Mouse (Mus musculus) CH12.LX (cell line): ENCODE results near the gene Gm49416. TPM values are rescaled to one million over a fixed set of nuclear protein-coding genes. Genes with fewer than 3 reads are reported as not detected.

Experiments used
- DNase-seq: peaks from one replicate; pipeline ENCODE4 v3.0.0-alpha.2; 2013; ENCODE audit errors: extremely low read depth
- H3K27ac ChIP-seq: 2 replicates; pipeline ENCODE4 v1.5.1; 2012; ENCODE audit warnings: low read depth, mild to moderate bottlenecking, control low read depth, moderate library complexity; ENCODE audit not compliant: insufficient read depth
- H3K27me3 ChIP-seq: replicated peaks from 2 replicates; pipeline ENCODE3; 2012; ENCODE audit warnings: inconsistent platforms
- H3K36me3 ChIP-seq, 2 experiments: replicated peaks in 1 of 2; 2 replicates each; pipeline versions ENCODE3 to v1.6.1; 2012; ENCODE audit warnings: inconsistent platforms in 1 of 2, low read length in 1 of 2, mild to moderate bottlenecking in 1 of 2, mixed read lengths in 1 of 2, moderate library complexity in 1 of 2; ENCODE audit not compliant: control insufficient read depth in 1 of 2, insufficient read depth in 1 of 2
- H3K4me1 ChIP-seq, 2 experiments: 2 replicates each; pipeline ENCODE4 v1.6.1; 2012; ENCODE audit warnings: inconsistent platforms in 1 of 2, moderate library complexity in 1 of 2; ENCODE audit not compliant: insufficient read depth in 2 of 2, control insufficient read depth in 1 of 2
- H3K4me2 ChIP-seq: 2 replicates; pipeline ENCODE4 v1.6.1; 2012; ENCODE audit warnings: low read depth, mild to moderate bottlenecking, control low read depth; ENCODE audit not compliant: poor library complexity, insufficient read depth, severe bottlenecking
- H3K4me3 ChIP-seq, 3 experiments: fragments of 150-350 bp in 1 of 3; sonication (generic) in 1 of 3; replicated peaks in 1 of 3; 2 replicates each; pipeline versions ENCODE3 to v1.5.1; 2011 to 2012; ENCODE audit warnings: low read depth in 2 of 3, low read length in 2 of 3, mild to moderate bottlenecking in 2 of 3, moderate library complexity in 2 of 3, control low read depth in 1 of 3, improper control_type of control experiment in 1 of 3, inconsistent platforms in 1 of 3, mixed read lengths in 1 of 3; ENCODE audit not compliant: poor library complexity in 1 of 3
- H3K79me2 ChIP-seq: replicated peaks from 2 replicates; pipeline ENCODE4 v1.6.1; 2012; ENCODE audit warnings: mild to moderate bottlenecking, moderate library complexity; ENCODE audit not compliant: control insufficient read depth, poor library complexity, insufficient read depth, severe bottlenecking; ENCODE audit errors: extremely low read depth
- H3K9ac ChIP-seq: 2 replicates; pipeline ENCODE4 v1.6.1; 2012; ENCODE audit warnings: low read depth, mild to moderate bottlenecking, control low read depth, moderate library complexity; ENCODE audit not compliant: insufficient read depth
- H3K9me3 ChIP-seq: replicated peaks from 2 replicates; pipeline ENCODE3; 2012; ENCODE audit warnings: low read length, inconsistent platforms, mixed read lengths
- BHLHE40 ChIP-seq: IDR thresholded peaks from 2 replicates; pipeline ENCODE4 v1.6.1; 2011; ENCODE audit warnings: mild to moderate bottlenecking, low read depth, low read length, improper control_type of control experiment
- CHD2 ChIP-seq: IDR thresholded peaks from 2 replicates; pipeline ENCODE4 v1.6.1; 2011; ENCODE audit warnings: low read length, improper control_type of control experiment
- E2F4 ChIP-seq: IDR thresholded peaks from 2 replicates; pipeline ENCODE4 v1.6.1; 2011; ENCODE audit warnings: low read depth, low read length, improper control_type of control experiment; ENCODE audit not compliant: insufficient replicate concordance
- EP300 ChIP-seq: IDR thresholded peaks from 2 replicates; pipeline ENCODE4 v1.6.1; 2011; ENCODE audit warnings: low read length, improper control_type of control experiment
- ETS1 ChIP-seq: conservative IDR thresholded peaks from 2 replicates; pipeline ENCODE4 v1.6.1; 2012; ENCODE audit warnings: low read depth, mild to moderate bottlenecking, inconsistent platforms, low read length, improper control_type of control experiment, moderate library complexity
- GABPA ChIP-seq: IDR thresholded peaks from 2 replicates; pipeline ENCODE4 v1.6.1; 2012; ENCODE audit warnings: low read depth, low read length, improper control_type of control experiment, inconsistent platforms; ENCODE audit not compliant: insufficient replicate concordance
- HCFC1 ChIP-seq: IDR thresholded peaks from 2 replicates; pipeline ENCODE4 v1.6.1; 2012; ENCODE audit warnings: low read depth, mild to moderate bottlenecking, inconsistent platforms, low read length, improper control_type of control experiment
- JUN ChIP-seq: IDR thresholded peaks from 2 replicates; pipeline ENCODE4 v1.6.1; 2011; ENCODE audit warnings: low read depth, mild to moderate bottlenecking, low read length, improper control_type of control experiment, moderate library complexity; ENCODE audit not compliant: insufficient read depth
- KAT2A ChIP-seq: IDR thresholded peaks from 2 replicates; pipeline ENCODE4 v1.6.1; 2012; ENCODE audit warnings: low read length, improper control_type of control experiment, inconsistent platforms; ENCODE audit not compliant: insufficient replicate concordance
- MAX ChIP-seq: IDR thresholded peaks from 2 replicates; pipeline ENCODE4 v1.6.1; 2011; ENCODE audit warnings: low read length, improper control_type of control experiment
- MEF2A ChIP-seq: IDR thresholded peaks from 2 replicates; pipeline ENCODE4 v1.6.1; 2014; ENCODE audit warnings: low read depth, mild to moderate bottlenecking, inconsistent platforms, low read length, improper control_type of control experiment, borderline replicate concordance
- MYC ChIP-seq: IDR thresholded peaks from 2 replicates; pipeline ENCODE4 v1.6.1; 2011; ENCODE audit warnings: low read depth, mild to moderate bottlenecking, improper control_type of control experiment, low read length
- NRF1 ChIP-seq: IDR thresholded peaks from 2 replicates; pipeline ENCODE4 v1.6.1; 2014; ENCODE audit warnings: low read depth, mild to moderate bottlenecking, inconsistent platforms, low read length, improper control_type of control experiment, moderate library complexity
- PAX5 ChIP-seq: IDR thresholded peaks from 2 replicates; pipeline ENCODE4 v1.6.1; 2012; ENCODE audit warnings: low read length, inconsistent platforms, mixed read lengths
- POLR2A ChIP-seq: IDR thresholded peaks from 2 replicates; pipeline ENCODE4 v1.6.1; 2011; ENCODE audit warnings: low read depth, mild to moderate bottlenecking, improper control_type of control experiment, low read length
- RCOR1 ChIP-seq: conservative IDR thresholded peaks from 2 replicates; pipeline ENCODE4 v1.6.1; 2012; ENCODE audit warnings: low read depth, mild to moderate bottlenecking, inconsistent platforms, low read length, improper control_type of control experiment
- SIN3A ChIP-seq: IDR thresholded peaks from 2 replicates; pipeline ENCODE4 v1.6.1; 2012; ENCODE audit warnings: low read length, improper control_type of control experiment, inconsistent platforms
- SMC3 ChIP-seq: IDR thresholded peaks from 2 replicates; pipeline ENCODE4 v1.6.1; 2011; ENCODE audit warnings: low read depth, low read length, improper control_type of control experiment
- TBP ChIP-seq: conservative IDR thresholded peaks from 2 replicates; pipeline ENCODE4 v1.6.1; 2011; ENCODE audit warnings: low read depth, low read length, improper control_type of control experiment
- TCF12 ChIP-seq: IDR thresholded peaks from 2 replicates; pipeline ENCODE4 v1.6.1; 2014; ENCODE audit warnings: low read depth, mild to moderate bottlenecking, inconsistent platforms, low read length, improper control_type of control experiment
- ZNF384 ChIP-seq: IDR thresholded peaks from 2 replicates; pipeline ENCODE4 v1.6.1; 2012; ENCODE audit warnings: low read depth, low read length, improper control_type of control experiment, inconsistent platforms
- dilution Hi-C: fragments of 300-500 bp; cut with MboI; formaldehyde crosslinking; loops from 2 replicates; pipeline ENCODE4 v1.14.3; 2020; ENCODE audit warnings: low sequenced_read_pairs; ENCODE audit not compliant: extremely low pct_unique_long_range_greater_than_20kb, extremely low pct_ligation_motif_present
- in situ Hi-C: fragments of 300-500 bp; cut with MboI; formaldehyde crosslinking; loops from 3 replicates; pipeline ENCODE4 v1.14.3; 2019; ENCODE audit warnings: low sequenced_read_pairs, low pct_ligation_motif_present, low pct_unique_long_range_greater_than_20kb, mixed read lengths
- polyA plus RNA-seq: library from polyadenylated mRNA; unstranded; fragments of >175 nt; gene quantifications from 2 replicates; pipeline ENCODE4 v1.2.1, GENCODE M21; 2012; ENCODE audit warnings: low read depth; ENCODE audit not compliant: insufficient read length
- total RNA-seq, 2 experiments: library from RNA; depleted of rRNA; stranded (reverse); fragments of 300-350 nt in 1 of 2; fragments of >200 nt in 1 of 2; gene quantifications; 2 replicates each; pipeline ENCODE4 v1.2.3; 2012 to 2014

Gene Gm49416
- total and polyA plus RNA-seq, 3 experiments = 11.1 TPM; not detected in 2

GRCm38 (mm10) chr19:8852236-8852928, 36.3 kb upstream of the Gm49416 start:
- Histone ChIP-seq H3K27ac (no peak overlapping the region), H3K4me1 (no peaks in the 10 kb centered on the region), H3K79me2 (no peaks in the 10 kb centered on the region), H3K36me3 (peaks cover 12 to 20% of the 10 kb centered on the region in 2 experiments), H3K9me3 (no peaks in the 10 kb centered on the region), H3K4me2 (no peak overlapping the region), H3K4me3 (no peak overlapping the region), H3K27me3 (no peaks in the 10 kb centered on the region), H3K9ac (no peak overlapping the region)
- DNase-seq = no peak
- dilution Hi-C loops (no loop called here), in situ Hi-C loops (no loop called here)
- TF ChIP-seq ETS1 (no peak), TBP (no peak), PAX5 (no peak), MAX (no peak), ZNF384 (no peak), MEF2A (no peak), GABPA (no peak)

GRCm38 (mm10) chr19:8853117-8853516, 35.6 kb upstream of the Gm49416 start:
- Histone ChIP-seq H3K27me3 (no peaks in the 10 kb centered on the region), H3K79me2 (no peaks in the 10 kb centered on the region), H3K4me2 (no peak overlapping the region), H3K9ac (no peak overlapping the region), H3K4me3 (no peak overlapping the region), H3K36me3 (peaks cover 5 to 13% of the 10 kb centered on the region in 2 experiments), H3K4me1 (no peaks in the 10 kb centered on the region), H3K27ac (no peak overlapping the region), H3K9me3 (no peaks in the 10 kb centered on the region)
- in situ Hi-C loops (no loop called here), dilution Hi-C loops (no loop called here)
- DNase-seq = no peak
- TF ChIP-seq HCFC1 (no peak), JUN (no peak), SIN3A (no peak), SMC3 (no peak), GABPA (no peak), E2F4 (no peak), KAT2A (no peak), TBP (no peak), CHD2 (no peak), NRF1 (no peak), TCF12 (no peak), EP300 (no peak), BHLHE40 (no peak), RCOR1 (no peak), MYC (no peak), POLR2A (no peak)
